In the genomic region with DNA sequence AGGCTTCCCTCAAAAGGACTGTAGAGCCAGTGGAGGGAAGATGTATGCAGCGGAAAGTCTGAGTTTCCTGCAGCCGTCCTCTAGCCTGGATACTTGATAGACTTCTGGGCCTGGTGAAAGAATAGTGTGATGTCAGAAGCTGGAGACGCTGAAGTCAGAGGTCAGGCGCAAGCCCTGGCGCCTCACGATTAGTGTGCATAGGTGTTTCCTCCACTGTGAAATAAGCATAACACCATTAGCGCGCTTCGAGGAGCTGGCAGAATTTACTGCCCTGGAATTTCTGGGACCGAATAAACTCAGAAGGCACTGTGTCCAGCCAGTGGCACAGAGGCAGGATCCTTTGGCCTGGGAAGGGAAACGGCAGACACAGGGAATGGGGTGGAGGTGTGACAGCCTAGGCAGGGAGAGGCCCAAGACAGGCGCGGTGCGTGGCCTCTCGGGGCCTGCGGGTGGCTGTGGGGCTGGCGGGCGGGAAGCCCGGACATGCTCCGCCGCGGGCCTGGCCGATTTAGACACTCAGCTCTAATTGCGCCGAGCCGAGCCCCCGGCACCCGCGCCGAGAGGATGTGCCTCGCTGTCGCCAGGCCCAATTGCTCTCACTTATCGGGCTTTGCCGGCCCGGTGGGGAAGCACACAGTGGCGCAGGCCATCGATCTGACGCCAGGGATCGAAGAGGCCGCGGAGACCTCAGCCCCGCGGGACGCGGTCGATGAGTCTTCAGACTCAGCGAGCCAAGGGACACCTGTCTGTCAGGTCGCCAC, we compare ENCODE assay signal across 8 mouse cellular contexts.
DNase-seq lines count a peak whose midpoint lies in the region; ATAC-seq and TF ChIP-seq lines count a peak whose summit lies in the region.

No protein-coding gene starts in this region.

- H3K9me3 ChIP-seq in kidney, embryonic 16.5 days (ENCODE audit: low read length): no peaks in the 10 kb centered on the region
- no peaks in the 10 kb centered on the region for H3K9me3 ChIP-seq in forebrain, embryonic 13.5 days (replicated peaks)
- no peaks in the 10 kb centered on the region for H3K9me3 ChIP-seq in intestine, postnatal 0 days (ENCODE audit: control insufficient read depth)
- no peaks in the 10 kb centered on the region for H3K9me3 ChIP-seq in neural tube, embryonic 14.5 days (ENCODE audit: control insufficient read depth, low read length)

- WGBS in kidney, embryonic 16.5 days: 2% methylated on average over 48 of the region's 48 CpGs
- WGBS in forebrain, embryonic 13.5 days: 4% methylated on average over 48 of the region's 48 CpGs
- WGBS in intestine, postnatal 0 days: 4% methylated on average over 48 of the region's 48 CpGs
- WGBS in neural tube, embryonic 14.5 days: 2% methylated on average over 43 of the region's 48 CpGs

- no peak for ATAC-seq in kidney, embryonic 16.5 days (ENCODE audit: low FRiP score, low TSS enrichment)
- ATAC-seq in forebrain, embryonic 13.5 days: peak; percentile 33; the same call in 1 of the 2 replicates
- no peak for ATAC-seq in intestine, postnatal 0 days
- ATAC-seq in neural tube, embryonic 14.5 days (ENCODE audit: low read depth): peak; percentile 38

- no peak for DNase-seq in kidney, adult 18-20 months
- DNase-seq in brain, embryonic 14.5 days (ENCODE audit: low read depth): peak; percentile 56
- DNase-seq in spleen, adult 12 weeks (ENCODE audit: low spot score): no peak
- DNase-seq in kidney, postnatal 25 days: no peak

- TF ChIP-seq POLR2A in brain, embryonic 14.5 days (IDR thresholded peaks at IDR 0.05; ENCODE audit: borderline replicate concordance, extremely low read depth, insufficient read depth, insufficient read length, poor library complexity, severe bottlenecking): no peak

- H3K9ac ChIP-seq in kidney, embryonic 16.5 days (replicated peaks; ENCODE audit: low read length): peak overlapping the region; percentile 58
- peak overlapping the region; percentile 67 for H3K9ac ChIP-seq in forebrain, embryonic 13.5 days
- no peak overlapping the region for H3K9ac ChIP-seq in intestine, postnatal 0 days (ENCODE audit: low read depth, low read length)
- H3K9ac ChIP-seq in neural tube, embryonic 14.5 days (replicated peaks; ENCODE audit: low read depth, low read length): peak overlapping the region; percentile 45

- peaks cover 8% of the 10 kb centered on the region; the same call in 1 of the 2 replicates for H3K4me1 ChIP-seq in kidney, embryonic 16.5 days (ENCODE audit: insufficient read depth, low read length)
- H3K4me1 ChIP-seq in forebrain, embryonic 13.5 days: peaks cover 9% of the 10 kb centered on the region
- no peaks in the 10 kb centered on the region for H3K4me1 ChIP-seq in intestine, postnatal 0 days (replicated peaks; ENCODE audit: control insufficient read depth, insufficient read depth, low read length)
- 0 out of 2 replicates have a peak, but pooled peaks cover 5% of the 10 kb centered on the region for H3K4me1 ChIP-seq in neural tube, embryonic 14.5 days (ENCODE audit: control insufficient read depth, insufficient read depth, low read length)

- TF ChIP-seq CTCF in brain, embryonic 14.5 days (IDR thresholded peaks at IDR 0.05; ENCODE audit: borderline replicate concordance, extremely low read depth, insufficient read depth, insufficient read length): no peak
- no peak for TF ChIP-seq CTCF in intestine, postnatal 0 days (IDR thresholded peaks at IDR 0.05; ENCODE audit: low read depth)

- H3K27me3 ChIP-seq in kidney, embryonic 16.5 days (ENCODE audit: insufficient read depth, low read length): peaks cover 12% of the 10 kb centered on the region; the same call in 1 of the 2 replicates
- peaks cover 21% of the 10 kb centered on the region for H3K27me3 ChIP-seq in forebrain, embryonic 13.5 days
- H3K27me3 ChIP-seq in intestine, postnatal 0 days (replicated peaks; ENCODE audit: control insufficient read depth, insufficient read depth, low read length): peaks cover 7% of the 10 kb centered on the region; the same call in 1 of the 2 replicates
- H3K27me3 ChIP-seq in neural tube, embryonic 14.5 days (ENCODE audit: control insufficient read depth, insufficient read depth, low read length): no peaks in the 10 kb centered on the region

- peak overlapping the region; percentile 49 for H3K4me3 ChIP-seq in kidney, embryonic 16.5 days (ENCODE audit: low read length)
- peak overlapping the region; percentile 47 for H3K4me3 ChIP-seq in forebrain, embryonic 13.5 days
- peak overlapping the region; percentile 11 for H3K4me3 ChIP-seq in intestine, postnatal 0 days (ENCODE audit: low read depth, low read length)
- peak overlapping the region; percentile 31 for H3K4me3 ChIP-seq in neural tube, embryonic 14.5 days (ENCODE audit: low read depth, low read length)

- no peak overlapping the region for H3K27ac ChIP-seq in kidney, embryonic 16.5 days (ENCODE audit: low read length)
- no peak overlapping the region for H3K27ac ChIP-seq in forebrain, embryonic 13.5 days
- no peak overlapping the region for H3K27ac ChIP-seq in intestine, postnatal 0 days (ENCODE audit: low read depth, low read length)
- H3K27ac ChIP-seq in neural tube, embryonic 14.5 days (ENCODE audit: low read depth, low read length): no peak overlapping the region

- H3K4me2 ChIP-seq in kidney, embryonic 16.5 days (replicated peaks; ENCODE audit: low read depth, low read length): peak overlapping the region; percentile 74
- peak overlapping the region; percentile 90 for H3K4me2 ChIP-seq in forebrain, embryonic 13.5 days
- peak overlapping the region; percentile 64 for H3K4me2 ChIP-seq in intestine, postnatal 0 days (replicated peaks; ENCODE audit: low read depth)
- peak overlapping the region; percentile 77 for H3K4me2 ChIP-seq in neural tube, embryonic 14.5 days (ENCODE audit: low read depth, low read length)

- H3K36me3 ChIP-seq in kidney, embryonic 16.5 days (ENCODE audit: insufficient read depth, low read length): no peaks in the 10 kb centered on the region
- H3K36me3 ChIP-seq in forebrain, embryonic 13.5 days (ENCODE audit: poor library complexity, severe bottlenecking): no peaks in the 10 kb centered on the region
- no peaks in the 10 kb centered on the region for H3K36me3 ChIP-seq in intestine, postnatal 0 days (ENCODE audit: control insufficient read depth, insufficient read depth)
- H3K36me3 ChIP-seq in neural tube, embryonic 14.5 days (ENCODE audit: control insufficient read depth, insufficient read depth, low read length): no peaks in the 10 kb centered on the region

Comparison
In these comparisons a context has a peak if more than half of its experiments do, and no peak if none do; other contexts are left out.
1. ATAC-seq: peak in forebrain, embryonic 13.5 days (single experiment) and neural tube, embryonic 14.5 days (single experiment); none in kidney, embryonic 16.5 days (single experiment) and intestine, postnatal 0 days (single experiment).
2. Peak in every context shown above with its lines, with median percentiles within 50 percentile points of each other: H3K4me2 ChIP-seq and H3K4me3 ChIP-seq.